Mouse (Mus musculus) brown adipose tissue, adult 24 weeks (tissue): ENCODE results near the gene Daglb. TPM values are rescaled to one million over a fixed set of nuclear protein-coding genes. Genes with fewer than 3 reads are reported as not detected.
"Not testable (repeated sequence)": the region's sequence is repeated elsewhere in the genome, so short reads cannot be mapped to it uniquely, and the experiment has no call there.

Experiments
- H3K27ac ChIP-seq: fragments of 200-500 bp; replicated peaks from 2 replicates; pipeline ENCODE4 v1.5.1; 2012; ENCODE audit warnings: low read depth, mild to moderate bottlenecking, low read length
- H3K4me1 ChIP-seq: fragments of 200-500 bp; 2 replicates; pipeline ENCODE4 v1.6.1; 2012; ENCODE audit warnings: low read length, mixed read lengths; ENCODE audit not compliant: control insufficient read depth, insufficient read depth, insufficient read length
- H3K4me3 ChIP-seq: fragments of 200-500 bp; 2 replicates; pipeline ENCODE4 v1.5.1; 2012; ENCODE audit warnings: low read depth, mild to moderate bottlenecking, low read length, moderate library complexity; ENCODE audit not compliant: insufficient read depth
- polyA plus RNA-seq: library from polyadenylated mRNA; stranded (reverse); fragments of >200 nt; gene quantifications from 2 replicates; pipeline ENCODE4 v1.2.4, GENCODE M21; 2012; ENCODE audit not compliant: missing spikeins, insufficient read depth, insufficient read length

Daglb gene
- polyA plus RNA-seq, 1 experiment: 4.8 TPM

- peaks cover 29% of the 10 kb centered on the region for H3K4me1 ChIP-seq
- H3K27ac ChIP-seq: no peak overlapping the region
- H3K4me3 ChIP-seq: no peak overlapping the region
Observed at GRCm38 (mm10) chr5:143522882-143523281, 58.5 kb downstream of the Daglb start.

GRCm38 (mm10) chr5:143525454-143526225 lies 61.3 kb downstream of the Daglb start:
- peak overlapping the region; percentile 94; the same call in 1 of the 2 replicates for H3K27ac ChIP-seq
- H3K4me1 ChIP-seq: peaks cover 12% of the 10 kb centered on the region
- peak overlapping the region; percentile 89 for H3K4me3 ChIP-seq

- Histone ChIP-seq H3K4me1 (peaks cover 9% of the 10 kb centered on the region), H3K27ac (peak overlapping the region; percentile 94)
Observed at GRCm38 (mm10) chr5:143526698-143527331, 62.4 kb downstream of the Daglb start.

GRCm38 (mm10) chr5:143527486-143528307 lies 63.3 kb downstream of the Daglb start, which contains the start of gene Rac1:
Gene Rac1, minus strand, starts transcription at chr5:143528036.
- Histone ChIP-seq H3K27ac (peak within 1 kb of the TSS; percentile 97), H3K4me1 (peaks cover 9% of the 10 kb centered on the region), H3K4me3 (peak within 1 kb of the TSS; percentile 89)

More at GRCm38 (mm10) chr5:143526698-143527331, 62.4 kb downstream of the Daglb start:
- peak overlapping the region; percentile 89 for H3K4me3 ChIP-seq

- Histone ChIP-seq H3K4me3 (peak overlapping the region; percentile 89), H3K27ac (peak overlapping the region; percentile 97), H3K4me1 (peaks cover 9% of the 10 kb centered on the region)
Observed at GRCm38 (mm10) chr5:143528308-143528683, 63.9 kb downstream of the Daglb start.

- H3K4me1 ChIP-seq: peaks cover 2% of the 10 kb centered on the region; the same call in 1 of the 2 replicates
- H3K4me3 ChIP-seq: no peak overlapping the region
- no peak overlapping the region for H3K27ac ChIP-seq
Observed at GRCm38 (mm10) chr5:143530715-143531114, 66.3 kb downstream of the Daglb start.

GRCm38 (mm10) chr5:143534922-143535321 lies 70.5 kb downstream of the Daglb start:
- no peak overlapping the region for H3K4me3 ChIP-seq
- no peaks in the 10 kb centered on the region for H3K4me1 ChIP-seq
- H3K27ac ChIP-seq: no peak overlapping the region

GRCm38 (mm10) chr5:143537022-143537421 lies 72.6 kb downstream of the Daglb start:
- Histone ChIP-seq H3K4me3 (no peak overlapping the region), H3K27ac (no peak overlapping the region), H3K4me1 (no peaks in the 10 kb centered on the region)

GRCm38 (mm10) chr5:143539111-143539510 lies 74.7 kb downstream of the Daglb start:
- no peaks in the 10 kb centered on the region for H3K4me1 ChIP-seq
- no peak overlapping the region for H3K27ac ChIP-seq
- H3K4me3 ChIP-seq: no peak overlapping the region

GRCm38 (mm10) chr5:143547384-143547783 lies 83.0 kb downstream of the Daglb start:
- no peak overlapping the region for H3K27ac ChIP-seq
- peaks cover 3% of the 10 kb centered on the region; the same call in 1 of the 2 replicates for H3K4me1 ChIP-seq
- no peak overlapping the region for H3K4me3 ChIP-seq

- peaks cover 3% of the 10 kb centered on the region; the same call in 1 of the 2 replicates for H3K4me1 ChIP-seq
- no peak overlapping the region for H3K4me3 ChIP-seq
- no peak overlapping the region for H3K27ac ChIP-seq
Observed at GRCm38 (mm10) chr5:143547866-143548265, 83.5 kb downstream of the Daglb start.

- H3K27ac ChIP-seq: peak overlapping the region; percentile 58
- H3K4me1 ChIP-seq: peaks cover 3% of the 10 kb centered on the region; the same call in 1 of the 2 replicates
- H3K4me3 ChIP-seq: peak overlapping the region; percentile 54
Observed at GRCm38 (mm10) chr5:143548401-143548846, 84.0 kb downstream of the Daglb start.

- H3K27ac ChIP-seq: not testable (repeated sequence)
- H3K4me3 ChIP-seq: peak overlapping the region; percentile 78
Observed at GRCm38 (mm10) chr5:143548922-143549321, 84.5 kb downstream of the Daglb start.

GRCm38 (mm10) chr5:143552911-143553310 lies 88.5 kb downstream of the Daglb start:
- Histone ChIP-seq H3K27ac (0 out of 2 replicates have a peak overlapping the region, but pooled peaks have one; percentile 13), H3K4me3 (no peak overlapping the region), H3K4me1 (peaks cover 3% of the 10 kb centered on the region; the same call in 1 of the 2 replicates)

More at GRCm38 (mm10) chr5:143548922-143549321, 84.5 kb downstream of the Daglb start:
- not testable (repeated sequence) for H3K4me1 ChIP-seq

GRCm38 (mm10) chr5:143555233-143555632 lies 90.8 kb downstream of the Daglb start:
- no peak overlapping the region for H3K4me3 ChIP-seq
- no peaks in the 10 kb centered on the region for H3K4me1 ChIP-seq
- no peak overlapping the region for H3K27ac ChIP-seq
